Comparison of ENCODE assay signal across 8 mouse cellular contexts in the genomic region with DNA sequence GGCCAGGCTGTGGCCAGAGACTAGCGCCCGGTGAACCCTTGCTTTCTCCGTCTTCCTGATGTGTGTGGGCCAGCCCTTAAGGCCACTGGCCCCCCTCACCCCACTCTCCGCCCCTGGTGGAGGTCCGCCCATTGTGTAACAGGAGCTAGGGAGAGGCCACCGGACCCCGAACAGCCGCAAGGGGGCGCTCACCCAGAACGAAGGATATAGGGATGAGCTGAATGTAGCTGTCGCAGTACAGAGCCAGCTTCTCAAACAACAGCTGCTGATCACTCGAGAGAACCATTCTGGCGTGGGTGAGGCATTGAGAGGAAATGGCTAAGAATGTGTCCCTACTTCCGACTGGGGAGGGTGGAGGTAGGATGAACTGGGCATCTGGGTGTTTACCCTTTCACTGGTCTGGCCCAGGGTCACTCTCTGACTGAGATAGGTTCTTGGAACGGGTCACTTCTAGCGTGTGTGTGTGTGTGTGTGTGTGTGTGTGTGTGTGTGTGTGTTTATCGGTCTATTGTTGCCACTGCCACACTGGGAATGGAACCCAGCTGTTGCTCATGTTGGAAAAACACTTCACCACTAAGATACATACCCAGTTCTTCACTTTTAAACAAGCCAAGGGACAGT. TPM values are rescaled to one million over a fixed set of nuclear protein-coding genes. Genes with fewer than 3 reads are reported as not detected.
A peak's percentile ranks its signal among the peaks of the same experiment; 100 is the strongest.
DNase-seq lines count a peak whose midpoint lies in the region; ATAC-seq and TF ChIP-seq lines count a peak whose summit lies in the region.

No protein-coding gene starts in this region.

- peak overlapping the region; percentile 29 for H3K9ac ChIP-seq in hindbrain, embryonic 11.5 days (ENCODE audit: low read depth, low read length)
- H3K9ac ChIP-seq in lung, postnatal 0 days (replicated peaks; ENCODE audit: low read depth) = no peak overlapping the region

- H3K4me3 ChIP-seq in hindbrain, embryonic 11.5 days (ENCODE audit: low read depth, low read length) = peak overlapping the region; percentile 25
- peak overlapping the region; percentile 14; the same call in 1 of the 2 replicates for H3K4me3 ChIP-seq in lung, postnatal 0 days (ENCODE audit: low read depth, low read length)

- TF ChIP-seq CTCF in lung, postnatal 0 days (IDR thresholded peaks at IDR 0.05) = peak; percentile 95

- H3K36me3 ChIP-seq in hindbrain, embryonic 11.5 days (ENCODE audit: control insufficient read depth, insufficient read depth, low read length) = no peaks in the 10 kb centered on the region
- no peaks in the 10 kb centered on the region for H3K36me3 ChIP-seq in lung, postnatal 0 days (ENCODE audit: insufficient read depth, low read length)

- peak; percentile 92 for ATAC-seq in hindbrain, embryonic 11.5 days (ENCODE audit: low FRiP score)
- peak; percentile 91 for ATAC-seq in lung, postnatal 0 days

- peak; percentile 86 for DNase-seq in Muller cell, postnatal 12 days (ENCODE audit: inconsistent ontology term)
- DNase-seq in cerebellum, postnatal 10 days = peak; percentile 94 to 96
- DNase-seq in frontal cortex, postnatal 10 days (ENCODE audit: low spot score in 2 of 2) = peak; percentile 77 to 79
- peak; percentile 95 for DNase-seq in hindbrain, embryonic 11.5 days (ENCODE audit: low spot score)
- DNase-seq in layer of hippocampus, postnatal 10 days (ENCODE audit: low spot score in 2 of 2) = peak; percentile 90 to 91
- DNase-seq in lung, postnatal 0 days (ENCODE audit: low spot score) = peak; percentile 94
- DNase-seq in ovary, postnatal 10 days (ENCODE audit: low spot score) = peak; percentile 86
- DNase-seq in thymus, postnatal 10 days (ENCODE audit: low spot score in 2 of 2) = peak; percentile 74 to 90

- no peaks in the 10 kb centered on the region for H3K27me3 ChIP-seq in hindbrain, embryonic 11.5 days (ENCODE audit: control insufficient read depth, insufficient read depth, low read length)
- H3K27me3 ChIP-seq in lung, postnatal 0 days (replicated peaks; ENCODE audit: insufficient read depth, low read length) = no peaks in the 10 kb centered on the region

- H3K27ac ChIP-seq in hindbrain, embryonic 11.5 days (ENCODE audit: low read depth, low read length) = no peak overlapping the region
- peak overlapping the region; percentile 26; the same call in 1 of the 2 replicates for H3K27ac ChIP-seq in lung, postnatal 0 days (ENCODE audit: low read length)

- H3K4me2 ChIP-seq in hindbrain, embryonic 11.5 days (replicated peaks; ENCODE audit: low read depth, low read length) = peak overlapping the region; percentile 41
- peak overlapping the region; percentile 46 for H3K4me2 ChIP-seq in lung, postnatal 0 days (replicated peaks; ENCODE audit: low read depth, low read length)

- no peaks in the 10 kb centered on the region for H3K4me1 ChIP-seq in hindbrain, embryonic 11.5 days (replicated peaks; ENCODE audit: control insufficient read depth, insufficient read depth, low read length)
- 0 out of 2 replicates have a peak, but pooled peaks cover 6% of the 10 kb centered on the region for H3K4me1 ChIP-seq in lung, postnatal 0 days (ENCODE audit: insufficient read depth, low read depth, low read length)

- peak; percentile 65 for TF ChIP-seq EP300 in lung, postnatal 0 days (IDR thresholded peaks at IDR 0.05)

- H3K9me3 ChIP-seq in hindbrain, embryonic 11.5 days (ENCODE audit: control insufficient read depth, low read length) = no peaks in the 10 kb centered on the region
- no peaks in the 10 kb centered on the region for H3K9me3 ChIP-seq in lung, postnatal 0 days (ENCODE audit: low read length)

- 6% methylated on average over 17 of the region's 17 CpGs for WGBS in hindbrain, embryonic 11.5 days
- WGBS in lung, postnatal 0 days = 1% methylated on average over 17 of the region's 17 CpGs

RNA-seq across cellular contexts. Expression of a gene that starts 8.3 kb away (rescaled TPM):
- 0.91 and 1.1 TPM in 2 replicates for polyA plus RNA-seq in hindbrain, embryonic 11.5 days (2014; fragmentation: Nextera tagmentation; extraction: Ambion mirVana)
- 1 to 10 TPM; 1.9 to 3.0 TPM for total RNA-seq in layer of hippocampus, postnatal 10 days (2021)
- 2.0 and 2.3 TPM in 2 replicates for polyA plus RNA-seq in lung, postnatal 0 days (2015; fragmentation: Nextera tagmentation; extraction: Ambion mirVana)

RNA-seq across cellular contexts. Expression of a gene that starts 8.3 kb away (rescaled TPM):
- 35.7 and 35.9 TPM in 2 replicates for polyA plus RNA-seq in hindbrain, embryonic 11.5 days (2014; fragmentation: Nextera tagmentation; extraction: Ambion mirVana)
- total RNA-seq in layer of hippocampus, postnatal 10 days (2021) = 10 to 100 TPM; 13.9 to 14.5 TPM
- 23.8 and 25.9 TPM in 2 replicates for polyA plus RNA-seq in lung, postnatal 0 days (2015; fragmentation: Nextera tagmentation; extraction: Ambion mirVana)

RNA-seq across cellular contexts. Expression of a gene that starts 12.7 kb away (rescaled TPM):
- 1,301 and 1,416 TPM in 2 replicates for polyA plus RNA-seq in hindbrain, embryonic 11.5 days (2014; fragmentation: Nextera tagmentation; extraction: Ambion mirVana)
- 1,000 to 10,000 TPM; 2,066 to 2,109 TPM for total RNA-seq in layer of hippocampus, postnatal 10 days (2021)
- polyA plus RNA-seq in lung, postnatal 0 days (2015; fragmentation: Nextera tagmentation; extraction: Ambion mirVana) = 3,752 and 3,783 TPM in 2 replicates

RNA-seq across cellular contexts. Expression of a gene that starts 48.2 kb away (rescaled TPM):
- 5.7 and 5.8 TPM in 2 replicates for polyA plus RNA-seq in hindbrain, embryonic 11.5 days (2014; fragmentation: Nextera tagmentation; extraction: Ambion mirVana)
- 10 to 100 TPM; 49.1 to 54.6 TPM for total RNA-seq in layer of hippocampus, postnatal 10 days (2021)
- 79.6 and 96.1 TPM in 2 replicates for polyA plus RNA-seq in lung, postnatal 0 days (2015; fragmentation: Nextera tagmentation; extraction: Ambion mirVana)
